Mouse (Mus musculus) activated CD4-positive, CD25-positive, alpha-beta regulatory T cell, adult 4 months (primary cell): ENCODE data around the gene Dync1h1. TPM values are rescaled to one million over a fixed set of nuclear protein-coding genes. Genes with fewer than 3 reads are reported as not detected.
"Not testable (repeated sequence)": the region's sequence is repeated elsewhere in the genome, so short reads cannot be mapped to it uniquely, and the experiment has no call there.

ENCODE experiments used
- ATAC-seq: one replicate; pipeline ENCODE4 v1.8.0; 2017
- polyA plus RNA-seq, 2 experiments: library from polyadenylated mRNA; unstranded; fragments of 100-300 nt; shearing (Covaris generic); gene quantifications; one replicate each; pipeline ENCODE4 v1.2.1; 2017

Dync1h1 gene
- polyA plus RNA-seq, 2 experiments from 2014 or later: 26.9 to 37.5 TPM

DNA sequence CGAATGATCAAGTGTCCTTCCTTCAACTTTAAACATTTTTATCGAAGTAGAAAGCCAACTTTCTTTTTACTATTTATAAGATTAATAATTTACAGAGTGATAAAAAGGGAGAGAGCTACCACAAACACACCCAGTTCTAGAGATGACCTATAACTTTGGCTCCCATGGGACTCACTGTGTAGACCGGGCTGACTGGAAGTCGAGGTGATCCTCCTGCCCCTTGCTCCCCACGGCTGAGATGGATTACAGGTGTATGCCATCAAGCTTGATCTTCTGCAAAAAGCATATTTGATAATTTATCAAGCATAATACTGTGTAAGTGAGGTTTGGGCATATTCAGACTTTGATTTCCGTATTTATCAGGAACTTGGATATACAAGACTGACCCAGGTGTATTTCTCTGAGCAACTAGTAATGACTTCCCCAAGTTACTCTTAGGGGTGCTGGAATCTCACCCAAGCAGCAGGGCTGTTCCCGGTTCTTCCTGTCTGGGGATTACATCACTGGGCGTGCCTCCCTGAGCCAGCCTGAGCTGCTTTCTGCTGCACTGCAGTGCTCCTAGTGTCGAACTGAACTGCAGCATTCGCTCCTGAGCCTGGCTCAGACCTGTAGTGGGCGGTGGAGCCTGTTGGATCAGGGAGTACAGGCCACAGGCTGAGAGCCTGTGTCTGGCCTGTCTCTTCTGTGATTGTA, 7.4 kb downstream of the Dync1h1 start:
- no peak for ATAC-seq

DNA sequence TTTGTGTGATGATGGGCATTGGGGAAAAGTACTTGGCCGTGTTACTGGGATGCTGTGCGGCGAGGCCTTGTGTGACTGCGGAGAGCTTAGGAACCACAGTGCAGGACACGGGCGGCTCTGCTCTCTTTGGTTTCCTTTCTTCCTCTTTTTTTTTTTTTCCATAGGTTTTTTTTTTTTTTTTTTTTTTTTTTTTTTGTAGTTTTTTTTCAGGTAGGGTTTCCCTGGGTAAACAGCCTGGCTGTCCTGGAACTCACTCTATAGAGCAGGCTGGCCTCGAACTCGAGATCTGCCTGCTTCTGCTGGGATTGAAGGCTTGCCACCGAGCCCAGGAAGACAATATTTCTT, 7.9 kb downstream of the Dync1h1 start:
- no peak for ATAC-seq

DNA sequence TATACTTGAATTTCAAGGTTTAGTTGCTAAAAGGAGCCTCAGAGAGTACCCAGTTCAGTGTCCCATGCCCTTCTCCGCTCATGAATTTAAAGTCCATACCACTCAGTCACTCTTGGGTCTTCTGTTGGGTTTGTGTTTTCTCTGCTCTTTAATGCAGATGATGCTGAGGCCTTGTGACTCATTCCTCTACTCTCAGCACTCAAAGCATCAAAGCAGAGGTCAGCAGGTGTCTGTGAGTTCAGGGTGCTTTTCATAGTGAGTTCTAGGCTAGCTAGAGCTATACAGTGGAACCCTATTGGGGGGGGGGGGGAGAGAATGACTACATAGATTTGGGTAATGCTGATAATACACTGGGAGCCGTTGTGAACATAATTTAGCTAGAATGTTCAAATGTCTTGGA, 9.5 kb downstream of the Dync1h1 start:
- no peak for ATAC-seq

DNA sequence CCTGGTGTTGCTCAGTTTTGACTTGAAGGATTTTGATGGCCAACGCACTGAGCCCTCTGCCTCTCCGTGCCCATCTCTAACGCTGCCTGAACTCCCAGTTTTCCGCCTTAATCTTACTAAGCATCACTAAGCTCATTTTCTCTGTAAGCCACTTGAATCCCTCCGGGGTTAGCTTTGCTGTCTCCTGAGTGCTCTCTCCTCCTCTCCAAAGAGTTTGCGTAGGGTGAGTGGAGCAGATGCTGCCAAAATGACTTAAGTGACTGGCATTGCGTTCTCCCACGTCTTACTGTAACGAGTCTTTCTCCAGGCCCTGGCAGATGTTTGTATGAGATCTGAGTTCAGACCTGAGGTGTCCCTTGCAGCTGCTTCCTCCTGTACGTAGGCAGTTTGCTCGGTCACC, 28.8 kb downstream of the Dync1h1 start:
- no peak for ATAC-seq

DNA sequence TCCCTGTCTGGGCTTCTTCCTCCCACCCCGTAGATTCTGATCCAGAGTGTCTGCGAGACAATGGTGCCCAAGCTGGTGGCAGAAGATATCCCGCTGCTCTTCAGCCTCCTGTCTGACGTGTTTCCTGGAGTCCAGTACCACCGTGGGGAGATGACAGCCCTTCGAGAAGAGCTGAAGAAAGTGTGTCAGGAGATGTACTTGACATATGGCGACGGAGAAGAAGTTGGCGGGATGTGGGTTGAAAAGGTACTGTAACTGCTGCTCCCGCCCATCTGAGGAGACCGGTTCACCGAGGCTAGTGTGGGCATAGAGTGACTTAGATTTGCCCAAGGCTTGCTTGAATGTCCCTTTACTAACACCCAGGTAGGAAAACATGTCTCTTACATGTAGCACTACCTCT, 35.0 kb downstream of the Dync1h1 start:
- ATAC-seq: no peak

DNA sequence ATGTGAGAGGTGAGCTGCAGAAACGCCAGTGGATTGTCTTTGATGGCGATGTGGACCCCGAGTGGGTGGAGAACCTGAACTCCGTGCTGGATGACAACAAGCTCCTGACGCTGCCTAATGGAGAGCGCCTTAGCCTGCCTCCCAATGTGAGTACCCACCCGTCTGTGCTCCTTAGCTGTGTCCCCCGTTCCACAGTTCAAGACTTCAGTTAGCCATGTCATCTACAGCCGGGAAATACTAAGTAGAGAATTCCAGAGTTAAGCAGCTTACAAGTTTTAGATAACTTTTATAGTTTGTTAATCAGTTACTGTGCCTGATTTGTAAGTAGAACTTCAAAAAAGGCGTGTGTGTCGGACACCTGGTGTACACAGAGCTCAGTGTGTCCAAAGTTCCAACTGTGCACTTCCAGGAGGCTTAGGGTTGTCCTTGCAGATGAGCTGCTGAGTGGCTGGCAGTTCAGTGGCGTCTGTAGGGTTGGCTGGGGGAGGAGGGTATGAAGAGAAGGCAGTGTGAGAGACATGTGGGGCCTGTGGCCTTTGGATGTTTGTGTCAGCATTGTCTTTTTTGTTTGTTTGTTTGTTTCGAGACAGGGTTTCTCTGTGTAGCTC, 36.4 kb downstream of the Dync1h1 start:
- no peak for ATAC-seq

DNA sequence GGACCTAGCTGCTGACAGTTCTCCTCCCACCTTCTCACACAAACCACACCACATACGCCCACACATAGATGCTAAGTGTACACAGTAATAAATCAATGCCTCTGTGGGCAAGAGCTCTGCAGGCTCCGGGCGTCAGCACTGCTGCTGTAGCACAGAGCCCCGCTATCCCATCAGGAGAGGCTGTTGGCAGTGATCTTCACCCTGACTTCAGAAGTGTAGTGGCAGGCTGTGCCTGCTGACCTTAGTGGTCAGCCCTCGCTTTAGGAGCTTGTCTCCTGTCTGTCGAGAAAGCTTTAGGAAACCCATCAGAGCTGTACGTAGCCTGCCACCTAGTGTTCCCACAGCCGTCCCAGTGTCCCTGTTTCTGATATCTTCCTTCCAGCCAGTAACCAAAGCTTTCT, 49.0 kb downstream of the Dync1h1 start:
- ATAC-seq: no peak

DNA sequence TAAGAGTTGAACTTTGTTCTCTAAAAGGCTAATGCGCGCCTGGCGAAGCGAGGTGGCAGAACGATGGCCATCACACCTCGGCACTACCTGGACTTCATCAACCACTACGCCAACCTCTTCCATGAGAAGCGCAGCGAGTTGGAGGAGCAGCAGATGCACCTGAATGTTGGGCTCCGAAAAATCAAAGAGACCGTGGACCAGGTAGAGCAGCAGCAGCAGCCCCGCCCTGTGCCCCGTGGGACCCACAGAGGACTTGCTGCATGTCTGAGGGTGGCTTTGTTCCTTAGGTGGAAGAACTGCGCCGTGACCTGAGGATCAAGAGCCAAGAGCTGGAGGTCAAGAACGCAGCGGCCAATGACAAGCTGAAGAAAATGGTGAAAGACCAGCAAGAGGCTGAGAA, 50.2 kb downstream of the Dync1h1 start:
- ATAC-seq: no peak

DNA sequence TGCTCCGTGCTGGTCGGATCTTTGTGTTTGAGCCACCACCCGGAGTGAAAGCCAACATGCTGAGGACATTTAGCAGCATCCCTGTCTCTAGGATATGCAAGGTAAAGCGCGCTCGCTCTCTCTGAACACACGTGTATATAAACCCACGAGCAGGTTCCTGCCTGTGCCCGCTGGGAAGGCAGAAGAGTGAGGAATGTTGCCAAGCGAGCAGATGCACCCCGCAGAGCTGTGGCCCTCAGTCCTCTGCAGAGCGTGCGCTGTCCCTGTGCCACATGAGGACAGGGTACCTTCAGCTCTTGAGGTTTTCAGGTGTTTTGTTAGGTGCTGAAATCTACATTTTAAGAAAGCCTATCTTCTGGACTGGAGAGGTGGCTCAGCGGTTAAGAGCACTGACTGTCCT, 60.5 kb downstream of the Dync1h1 start:
- no peak for ATAC-seq

DNA sequence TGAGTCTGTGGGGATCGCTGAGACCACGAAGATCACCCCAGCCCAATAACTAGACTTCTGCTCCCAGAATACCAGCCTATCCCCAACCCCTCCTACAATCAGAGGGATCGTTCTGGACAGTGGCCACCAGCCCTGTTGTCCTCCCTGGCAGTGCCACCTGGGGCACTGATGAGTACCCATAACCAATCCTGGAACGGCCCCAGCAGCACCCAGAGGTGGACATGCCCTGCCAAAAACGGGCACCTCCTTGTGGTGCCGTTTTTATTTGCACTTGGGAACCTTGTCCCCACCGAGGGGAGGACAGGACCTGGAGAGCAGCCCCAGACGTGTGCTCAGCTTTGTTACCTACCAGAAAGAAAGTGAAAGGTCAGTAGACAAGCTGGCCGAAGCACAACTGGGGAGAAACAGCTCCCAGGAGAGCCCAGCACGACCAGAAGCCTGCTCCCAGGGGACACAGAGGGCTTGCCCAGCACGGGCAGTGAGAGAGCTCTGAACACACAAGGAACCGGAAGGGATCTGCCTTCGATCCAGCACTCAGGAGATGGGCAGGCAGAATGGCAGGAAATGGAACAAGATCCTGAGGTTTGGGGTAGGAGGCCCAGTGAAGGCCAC, 66.3 kb downstream of the Dync1h1 start:
- no peak for ATAC-seq

DNA sequence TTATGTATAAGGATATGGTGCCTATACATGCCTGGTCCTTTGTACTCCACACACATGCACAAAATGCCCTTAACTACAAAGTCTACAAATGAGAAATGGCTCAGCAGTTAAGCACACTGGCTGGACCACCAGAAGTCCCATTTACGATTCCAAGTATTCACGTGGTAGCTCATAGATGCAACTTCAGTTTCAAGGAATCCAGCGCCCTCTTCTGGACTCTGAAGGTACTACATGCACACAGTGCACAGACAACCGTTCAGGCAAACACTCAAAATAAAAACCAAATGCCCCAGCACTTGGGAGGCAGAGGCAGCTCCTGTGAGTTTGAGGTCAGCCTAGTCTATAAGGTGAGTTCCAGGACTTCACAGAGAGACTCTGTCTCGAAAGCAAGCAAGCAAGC, 73.0 kb downstream of the Dync1h1 start:
- ATAC-seq: no peak

DNA sequence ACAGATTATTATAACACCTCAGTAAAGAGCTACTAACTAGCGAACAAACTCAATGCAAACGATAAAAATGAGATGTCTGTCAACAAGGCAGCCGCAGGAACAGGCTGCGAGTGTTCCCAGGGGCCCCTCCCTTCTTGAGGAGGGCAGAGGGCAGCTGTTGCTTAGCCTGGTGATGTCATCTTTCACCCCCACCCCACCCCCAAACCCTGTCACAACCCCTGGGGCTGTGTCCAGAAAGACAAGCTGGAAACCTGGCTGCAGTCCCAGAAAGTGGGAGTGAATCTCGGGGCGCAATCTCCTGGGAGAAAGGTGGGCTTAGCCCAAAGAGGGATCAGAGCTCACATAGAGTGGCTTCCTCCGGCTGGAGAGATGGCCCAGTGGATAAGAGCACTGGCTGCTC, 79.9 kb downstream of the Dync1h1 start:
- no peak for ATAC-seq

DNA sequence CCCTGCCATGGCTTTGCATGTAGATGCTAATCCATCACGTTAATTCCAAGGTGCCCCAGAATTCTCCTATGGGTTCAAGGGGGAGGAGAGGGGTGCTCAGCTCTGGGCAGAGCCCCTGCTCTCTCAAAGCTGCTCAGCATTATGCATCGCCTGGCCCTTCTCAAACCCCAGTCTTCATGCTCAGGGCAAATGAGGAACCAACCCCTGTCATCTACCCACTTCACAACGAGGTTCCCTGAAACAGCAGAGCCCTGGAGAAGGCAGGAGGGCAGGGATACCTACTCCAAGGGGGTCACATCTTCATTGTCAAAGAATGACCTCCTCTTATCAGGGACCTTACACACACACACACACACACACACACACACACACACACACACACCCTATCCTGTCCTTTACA, 80.6 kb downstream of the Dync1h1 start:
- ATAC-seq: no peak

DNA sequence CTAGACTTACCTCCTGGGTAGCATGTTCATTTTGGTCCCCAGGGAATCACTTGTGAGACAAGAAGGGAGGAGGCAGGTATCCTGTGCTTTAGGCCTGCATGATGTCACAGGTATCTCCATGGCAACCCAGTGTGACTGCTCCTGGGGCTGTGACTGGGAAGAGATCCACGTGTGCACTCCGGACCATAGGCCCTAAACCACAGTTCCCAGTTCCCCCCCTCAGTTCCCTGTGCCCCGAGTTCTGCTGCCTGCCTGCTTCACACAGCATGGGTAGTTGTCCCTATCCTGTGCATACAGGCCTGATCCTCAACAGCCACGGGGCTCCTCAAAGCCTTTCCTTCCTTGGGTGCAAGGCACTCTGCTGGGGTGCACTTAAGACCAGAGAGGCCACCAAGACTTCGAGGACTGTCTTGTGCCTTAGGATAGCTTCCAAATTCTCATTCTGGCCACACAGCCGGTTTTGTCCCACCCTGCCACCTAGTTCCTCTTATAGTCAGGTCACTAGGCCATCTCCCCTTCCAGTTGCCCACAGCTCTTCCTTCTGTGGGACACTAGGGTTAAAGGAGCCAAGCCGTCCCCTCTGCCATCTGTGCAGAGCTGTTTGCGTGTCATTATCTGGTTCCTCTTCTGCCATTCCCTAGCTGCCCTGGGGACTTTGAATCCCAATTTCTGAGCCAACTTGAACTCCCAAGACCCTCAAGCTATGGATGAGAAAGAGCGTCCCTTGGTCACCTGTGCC, 81.5 kb downstream of the Dync1h1 start, which contains the start of gene 1700001K19Rik:
1700001K19Rik (minus strand) TSS at position 59 of the 739 bp plus-strand sequence.
- ATAC-seq: no peak

DNA sequence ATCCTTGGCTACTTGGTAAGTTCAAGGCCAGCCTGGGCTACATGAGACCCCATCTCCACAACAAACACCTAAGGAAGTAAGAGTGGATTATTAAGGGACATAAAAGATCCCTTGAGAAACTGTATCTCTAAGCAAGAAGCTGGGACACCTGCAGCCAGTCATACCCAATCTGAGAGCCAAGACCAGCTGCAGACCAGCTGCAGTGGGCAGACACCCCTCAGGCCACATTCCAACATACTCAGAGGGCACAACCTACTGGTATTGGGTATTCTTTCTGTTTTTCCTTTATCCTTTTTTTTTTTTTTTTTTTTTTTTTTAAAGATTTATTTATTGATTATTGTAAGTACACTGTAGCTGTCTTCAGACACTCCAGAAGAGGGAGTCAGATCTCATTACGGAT, 82.3 kb downstream of the Dync1h1 start:
- no peak for ATAC-seq

DNA sequence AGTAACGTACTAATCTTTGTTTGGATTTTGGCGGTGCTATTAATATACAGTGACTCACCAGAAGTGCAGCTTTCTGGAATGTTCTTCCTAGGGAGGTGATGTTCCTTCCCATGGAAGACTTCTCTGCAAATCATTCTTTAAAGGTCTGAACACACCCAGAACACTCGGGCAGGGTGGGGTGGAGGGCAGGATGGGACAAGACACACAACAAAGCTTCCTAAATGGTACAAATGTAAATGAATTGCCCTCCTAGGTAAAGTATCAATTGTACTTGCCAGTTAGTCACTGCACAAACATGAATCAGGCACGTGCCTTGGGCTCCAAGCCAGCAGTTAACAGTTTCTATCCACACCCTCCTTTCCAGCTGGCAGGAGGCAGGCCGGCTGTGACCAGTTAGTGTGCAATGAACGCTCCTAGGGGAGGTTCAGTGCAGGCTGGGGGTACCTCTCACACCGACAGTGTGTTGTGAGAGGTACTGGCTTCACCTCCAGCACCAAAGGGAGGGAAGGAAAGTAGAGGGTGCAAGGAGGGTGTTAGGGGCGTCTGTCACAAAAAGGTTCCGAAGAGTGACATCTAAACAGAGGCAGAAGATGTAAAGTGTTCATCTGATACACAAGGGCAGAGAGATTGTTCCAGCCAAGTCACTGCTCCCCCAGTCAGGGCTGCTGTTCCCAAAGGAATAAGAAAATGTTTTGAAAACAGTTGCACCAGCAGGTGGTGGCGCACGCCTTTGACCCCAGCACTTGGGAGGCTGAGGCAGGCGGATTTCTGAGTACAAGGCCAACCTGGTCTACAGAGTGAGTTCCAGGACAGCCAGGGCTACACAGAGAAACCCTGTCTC, 86.9 kb downstream of the Dync1h1 start:
- no peak for ATAC-seq

DNA sequence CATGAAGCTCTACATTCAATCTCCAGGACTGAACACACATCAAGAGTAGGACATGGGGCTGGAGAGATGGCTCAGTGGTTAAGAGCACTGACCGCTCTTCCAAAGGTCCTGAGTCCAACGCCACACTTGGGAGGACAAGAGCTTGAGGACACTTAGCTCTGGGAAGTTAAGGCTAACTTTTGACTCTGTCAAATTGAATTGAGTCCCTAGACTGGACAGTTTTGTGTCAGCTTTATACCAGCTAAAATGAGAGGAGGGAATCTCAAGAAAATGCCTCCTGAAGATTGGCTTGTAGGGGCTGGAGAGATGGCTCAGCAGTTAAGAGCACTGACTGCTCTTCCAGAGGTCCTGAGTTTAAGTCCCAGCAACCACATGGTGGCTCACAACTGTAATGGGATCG, 87.7 kb downstream of the Dync1h1 start:
- ATAC-seq: not testable (repeated sequence)

DNA sequence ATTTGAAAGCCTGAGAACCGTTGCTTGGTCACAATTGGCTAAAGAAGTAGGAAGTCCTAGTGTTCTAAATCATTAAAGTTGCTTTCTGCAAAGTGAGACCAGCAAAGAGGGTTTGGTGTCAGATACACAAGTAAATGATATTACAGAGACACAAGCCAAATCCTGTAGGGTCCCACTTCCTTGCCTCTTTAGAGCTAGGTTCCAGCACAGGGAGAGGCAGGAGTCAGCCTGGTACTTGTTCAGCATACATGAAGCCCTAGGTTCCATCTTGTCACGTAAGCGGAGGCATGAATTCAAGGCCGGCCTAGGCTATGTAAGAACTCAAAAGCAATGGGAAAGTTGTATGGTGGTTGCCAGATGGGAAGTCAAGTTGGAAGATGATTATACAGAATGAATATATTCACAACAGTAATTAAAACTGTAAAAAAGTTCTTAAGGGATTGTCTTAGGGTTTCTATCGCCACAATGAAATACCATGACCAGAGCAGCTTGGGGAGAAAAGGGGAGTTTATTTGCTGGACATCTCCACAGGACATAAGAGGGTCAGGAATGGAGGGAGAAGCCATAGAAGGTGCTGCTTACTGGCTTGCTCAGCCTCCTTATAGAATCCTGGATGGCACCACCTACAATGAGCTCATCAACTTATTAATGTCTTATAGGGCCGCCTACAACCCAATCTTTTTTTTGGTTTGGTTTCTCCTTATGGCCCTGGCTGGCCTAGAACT, 88.8 kb downstream of the Dync1h1 start:
- no peak for ATAC-seq

DNA sequence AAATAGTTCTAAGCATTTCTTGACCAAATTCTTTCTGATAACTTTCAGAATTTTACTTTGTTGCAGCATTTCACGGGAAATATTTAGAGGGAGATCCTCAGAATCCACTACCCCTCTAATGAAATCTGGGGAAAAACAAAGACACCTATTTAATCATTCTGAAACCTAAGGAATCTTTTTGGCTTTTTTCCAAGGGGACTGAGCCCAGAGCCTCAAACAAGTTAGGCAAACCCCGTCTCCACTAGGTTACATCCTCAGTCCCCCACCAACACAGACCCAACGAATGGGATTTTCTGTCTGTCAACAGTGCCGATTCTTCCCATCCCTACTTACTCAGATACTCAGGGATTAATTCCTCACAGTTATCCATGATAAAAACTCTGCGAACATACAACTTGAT, 92.1 kb downstream of the Dync1h1 start:
- not testable (repeated sequence) for ATAC-seq

DNA sequence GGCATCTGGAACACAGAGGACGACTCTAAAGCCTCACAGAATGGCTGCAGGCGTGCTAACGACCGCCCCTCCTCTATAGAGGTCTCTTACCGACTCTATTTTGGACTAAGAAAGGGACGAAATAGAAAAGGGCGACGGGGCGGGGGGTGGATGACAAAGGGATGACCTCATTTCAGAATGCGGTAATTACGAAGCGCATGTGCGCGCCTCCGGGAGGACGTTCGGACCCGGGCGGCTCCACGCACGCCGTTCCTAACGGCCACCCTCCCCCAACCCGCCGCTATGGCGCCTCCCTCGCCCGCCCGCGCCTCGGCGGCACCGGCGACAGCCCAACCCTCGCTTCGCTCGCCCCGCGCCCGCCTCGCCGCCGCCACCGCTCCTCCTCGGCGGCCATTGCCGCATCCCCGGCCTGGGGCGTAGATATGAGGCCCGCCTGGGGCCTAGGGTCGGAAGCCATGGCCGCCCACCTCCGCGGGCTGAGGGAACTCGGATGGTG, 94.5 kb downstream of the Dync1h1 start:
- peak; percentile 41 for ATAC-seq

DNA sequence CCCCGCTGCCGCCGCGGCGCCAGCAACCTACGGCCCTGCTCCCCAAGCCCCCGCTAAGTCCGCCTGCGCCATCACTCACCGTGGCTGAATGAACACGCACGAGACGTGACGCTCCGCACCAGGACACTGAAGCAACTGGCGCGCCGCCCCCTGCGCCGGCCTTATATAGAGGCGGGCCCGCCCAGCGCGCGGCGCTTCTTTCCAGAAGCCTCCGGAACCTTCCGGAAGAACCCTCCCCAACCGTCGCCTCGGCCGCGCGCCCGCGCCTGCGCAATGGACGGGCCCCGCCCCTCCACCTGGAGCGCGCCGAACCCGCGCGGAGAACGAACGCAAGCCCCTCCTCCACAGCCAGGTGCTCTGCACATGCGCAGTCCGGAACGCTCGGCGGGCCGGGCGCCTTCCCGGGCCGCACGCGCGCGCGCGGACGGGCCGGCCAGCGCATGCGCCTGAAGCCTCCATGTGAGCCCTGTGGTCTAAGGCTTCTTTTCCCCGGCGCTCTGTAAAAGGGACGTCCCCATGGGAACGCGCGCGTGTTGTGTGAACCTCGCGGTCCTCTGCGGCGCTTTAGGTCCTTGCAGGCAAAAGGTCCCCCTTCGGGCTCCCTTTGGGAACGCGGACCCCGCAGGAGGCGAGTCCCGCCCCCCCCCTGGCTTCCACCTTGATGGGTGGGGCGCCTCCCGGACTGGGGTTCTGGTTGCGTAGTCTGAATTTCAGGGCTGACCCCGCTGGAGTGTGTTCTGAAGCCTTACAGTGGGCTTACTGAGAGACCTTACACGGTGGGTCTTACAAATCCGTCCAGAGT, 95.1 kb downstream of the Dync1h1 start:
- peak; percentile 75 for ATAC-seq
